Mouse (Mus musculus) adrenal gland, postnatal 25 days (tissue): ENCODE measurements around the gene Mut. TPM values are rescaled to one million over a fixed set of nuclear protein-coding genes. Genes with fewer than 3 reads are reported as not detected.
A peak's percentile ranks its signal among the peaks of the same experiment; 100 is the strongest.

Experiments used
- DNase-seq: peaks from one replicate; pipeline ENCODE4 v3.0.0; 2021; ENCODE audit warnings: mixed read lengths
- long read RNA-seq: library from polyadenylated mRNA; stranded (forward); transcript quantifications from one replicate; pipeline ENCODE4 v2.0.0, GENCODE M21; 2021
- total RNA-seq: library from RNA; stranded (reverse); gene quantifications from 2 replicates; pipeline ENCODE4 v1.2.3, GENCODE M21; 2021

The Mut gene
- total RNA-seq, result 151 and 213 TPM in 2 replicates
- long read RNA-seq, transcript Mut-201 (13 exons, 3,674 nt), result major isoform, 126 of 168 reads
- long read RNA-seq, partial matches to known transcripts, result 31 of 168 reads
- long read RNA-seq, other reads (novel, unspliced or antisense), result 11 of 168 reads

- DNase-seq, result peak; percentile 98
Measured at GRCm38 (mm10) chr17:40934420-40935231, at the start of gene Mut, which contains the start of gene Cenpq. Gene Mut (plus strand): TSS chr17:40934685. Gene Cenpq (minus strand): TSS chr17:40935047.

DNA sequence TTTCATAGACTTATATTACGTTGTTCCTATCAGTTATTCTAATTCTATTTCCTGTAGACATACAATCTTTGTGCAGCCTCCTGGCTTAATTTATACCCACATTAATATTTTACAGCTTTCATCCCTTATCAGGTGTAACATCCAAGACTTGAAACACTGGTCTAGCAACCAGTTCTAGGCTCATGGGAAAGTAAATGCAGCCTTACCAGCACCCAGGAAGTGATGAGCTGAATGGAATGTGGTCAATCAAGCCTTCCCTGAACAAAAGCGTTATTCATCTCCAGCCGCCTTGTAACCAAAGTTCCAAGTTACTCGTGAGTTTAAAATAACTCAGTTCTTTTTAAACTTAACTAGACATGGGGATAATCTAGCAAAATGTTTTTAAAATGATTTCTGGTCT is 49.3 kb upstream of the Mut start:
- DNase-seq, result no peak

DNA sequence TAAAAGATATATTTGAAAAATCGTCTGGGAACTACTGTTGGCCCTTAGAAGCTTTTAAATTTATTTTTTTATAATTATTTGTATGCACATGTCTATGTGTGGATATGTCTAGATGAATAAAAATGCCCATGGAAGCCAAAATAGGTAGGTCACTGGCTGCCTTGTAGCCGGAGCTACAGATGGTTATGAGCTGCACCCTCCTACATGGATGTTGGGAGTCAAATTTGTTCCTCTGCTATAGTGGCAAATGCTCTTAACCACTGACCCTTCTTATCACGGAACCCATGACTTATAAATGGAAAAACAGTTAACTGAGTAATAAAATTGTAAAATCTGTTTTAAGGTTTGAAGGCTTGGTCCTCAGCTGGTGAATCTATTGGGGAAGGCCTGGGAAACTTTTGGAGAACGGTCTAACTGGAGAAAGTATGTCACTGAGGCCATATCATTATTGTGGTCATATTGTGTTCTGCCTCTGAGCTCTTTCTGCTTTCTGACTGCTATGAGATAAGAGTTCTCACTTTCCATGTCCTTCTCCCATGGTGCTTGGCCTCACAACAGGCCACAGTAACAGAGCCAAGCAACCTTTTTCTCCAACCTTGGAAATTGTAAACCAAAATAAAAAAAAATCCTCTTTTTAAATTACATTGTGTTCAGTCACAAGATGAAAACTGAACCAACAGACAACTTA is 46.5 kb upstream of the Mut start:
- DNase-seq, result no peak

- no peak for DNase-seq
Measured at GRCm38 (mm10) chr17:40896863-40897262, 37.6 kb upstream of the Mut start.

- no peak for DNase-seq
Measured at GRCm38 (mm10) chr17:40899783-40900363, 34.6 kb upstream of the Mut start.

GRCm38 (mm10) chr17:40903345-40903744 is 31.1 kb upstream of the Mut start:
- DNase-seq, result no peak

DNA sequence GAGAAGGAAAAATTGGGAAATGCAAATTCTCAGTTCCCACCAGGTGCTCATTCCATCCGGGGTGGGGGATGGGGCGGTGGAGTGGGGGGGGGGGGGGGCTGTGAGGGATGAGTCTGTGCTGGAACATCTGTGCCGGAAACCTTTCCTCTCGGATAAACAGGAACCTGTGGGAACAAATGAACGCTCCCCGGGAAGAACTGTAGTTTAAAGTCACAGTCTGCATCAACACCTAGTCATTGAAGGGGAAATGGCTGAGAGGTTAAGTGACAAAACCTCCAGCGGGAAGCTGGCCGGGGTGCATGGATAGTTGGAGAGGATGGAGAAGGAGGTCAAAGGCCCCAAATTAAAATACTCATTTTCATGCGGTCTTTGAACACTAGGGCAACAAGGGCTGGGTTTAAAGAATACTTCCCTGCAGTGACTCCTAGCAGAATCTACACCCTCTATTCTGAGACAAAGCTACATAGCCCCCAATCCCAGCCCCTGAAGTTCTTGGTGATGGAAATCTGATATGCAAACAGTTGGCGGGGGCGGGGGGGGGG is 30.4 kb upstream of the Mut start:
- DNase-seq, result no peak

DNA sequence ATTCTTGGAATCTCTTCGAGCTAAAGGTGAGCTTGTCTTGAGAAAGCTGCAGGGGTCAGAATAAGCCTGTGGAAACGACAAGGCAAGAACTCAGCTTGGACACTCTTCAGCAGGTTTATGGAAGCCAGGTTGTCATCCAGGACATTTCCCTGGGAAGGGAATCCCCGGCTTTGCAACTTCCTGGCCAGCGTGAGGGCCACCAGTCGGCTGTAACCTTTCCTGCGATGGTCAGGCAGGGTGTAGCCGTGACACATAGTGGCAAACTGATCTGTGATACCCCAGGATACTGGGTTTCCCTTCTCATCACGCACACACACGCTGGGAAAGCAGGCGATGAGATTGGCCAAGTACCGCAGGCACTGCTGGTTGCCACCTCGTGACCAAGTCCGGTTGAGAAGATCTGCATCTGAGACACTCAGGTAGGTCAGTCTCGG is 29.7 kb upstream of the Mut start:
- DNase-seq, result no peak

GRCm38 (mm10) chr17:40914250-40914649 is 20.2 kb upstream of the Mut start, which contains the start of gene Glyatl3:
Gene Glyatl3 (minus strand): TSS chr17:40914350.
- DNase-seq, result no peak

DNA sequence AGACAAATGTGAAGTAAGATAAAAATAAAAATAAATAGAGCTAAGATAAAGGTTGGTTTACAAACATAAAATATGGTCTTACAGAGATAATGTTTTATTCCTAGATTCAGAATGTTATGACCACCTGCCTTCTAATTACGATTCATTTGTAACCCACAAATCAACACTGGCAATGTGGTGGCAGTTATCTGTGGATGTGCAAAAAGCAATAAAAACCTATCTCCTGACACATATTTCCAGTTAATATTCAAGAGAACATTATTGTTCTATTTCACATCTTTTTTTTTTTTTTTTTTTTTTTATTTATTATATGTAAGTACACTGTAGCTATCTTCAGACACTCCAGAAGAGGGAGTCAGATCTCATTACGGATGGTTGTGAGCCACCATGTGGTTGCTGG is 19.0 kb upstream of the Mut start:
- no peak for DNase-seq

DNA sequence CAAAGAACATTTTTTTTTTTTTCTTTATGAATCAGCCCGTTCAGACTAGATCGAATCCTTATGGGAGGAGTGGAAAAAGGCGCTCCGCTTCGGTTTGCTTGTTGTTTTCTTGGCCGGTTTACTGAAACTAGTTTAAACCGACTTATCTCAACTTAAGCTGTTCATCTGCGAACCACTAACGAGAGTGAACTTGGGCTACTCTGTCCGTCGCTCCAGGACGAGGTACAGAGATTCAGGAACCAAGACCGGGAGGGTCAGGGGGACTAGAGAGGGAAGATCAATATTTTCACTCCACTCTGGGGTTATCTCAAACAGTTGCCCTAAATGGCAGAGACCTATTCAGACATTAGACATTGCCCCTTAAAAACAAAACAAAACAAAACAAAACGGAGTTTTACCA is 500 bp upstream of the Mut start:
- DNase-seq, result peak; percentile 1

DNA sequence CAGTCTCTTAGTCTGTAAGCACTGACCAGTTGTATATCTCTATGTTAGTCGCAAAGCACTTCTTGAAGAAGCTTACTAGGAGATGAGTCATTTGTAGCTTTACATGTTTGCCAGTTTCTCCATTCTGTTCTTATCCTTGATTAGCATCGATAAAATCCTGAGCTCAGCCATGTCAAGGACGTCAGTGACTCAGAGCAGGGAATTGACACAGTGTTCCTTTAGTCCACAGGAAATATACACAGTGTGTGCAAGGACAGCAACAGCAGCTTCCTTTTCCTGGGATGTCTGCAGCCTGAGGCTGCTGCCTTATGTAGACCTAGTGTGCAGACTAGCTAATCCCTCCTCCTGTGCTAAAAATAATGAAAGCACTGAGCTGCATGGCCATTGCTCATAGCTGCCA is 14.0 kb downstream of the Mut start:
- DNase-seq, result peak; percentile 10

- no peak for DNase-seq
Measured at GRCm38 (mm10) chr17:40977914-40978313, 43.4 kb downstream of the Mut start.

- no peak for DNase-seq
Measured at GRCm38 (mm10) chr17:40992102-40992501, 57.6 kb downstream of the Mut start.

Other genes with a start within 250 kb of the Mut start
- not detected in 2 replicates for gene Esp1, start 207.6 kb upstream of the Mut start, total RNA-seq
- gene Crisp2, start 127.7 kb upstream of the Mut start, total RNA-seq, result not detected in 2 replicates
- not detected in 2 replicates for gene Rhag, start 123.6 kb upstream of the Mut start, total RNA-seq
- gene 9130008F23Rik, start 54.1 kb upstream of the Mut start, total RNA-seq, result 0.79 and 1.3 TPM in 2 replicates
- not detected in 2 replicates for gene Glyatl3, start 20.3 kb upstream of the Mut start, total RNA-seq
- 9.1 and 10.1 TPM in 2 replicates for gene Cenpq, start 362 bp downstream of the Mut start, total RNA-seq